Mouse (Mus musculus) heart, postnatal 10 days (tissue): ENCODE data around the gene Sirt3. TPM values are rescaled to one million over a fixed set of nuclear protein-coding genes. Genes with fewer than 3 reads are reported as not detected.
"Not testable (repeated sequence)": the region's sequence is repeated elsewhere in the genome, so short reads cannot be mapped to it uniquely, and the experiment has no call there.

Experiments used
- DNase-seq, 2 experiments: peaks; one replicate each; pipeline ENCODE4 v3.0.0; 2021
- intact Hi-C: fragments of 180-260 bp; cut with DNase I; formaldehyde crosslinking; loops from one replicate; pipeline ENCODE4 v1.15.1; 2025
- total RNA-seq, 2 experiments: library from RNA; stranded (reverse); gene quantifications; 2 replicates each; pipeline ENCODE4 v1.2.3; 2021

Sirt3 gene
- total RNA-seq, 2 experiments from 2014 or later: 53.4 to 58.2 TPM

GRCm38 (mm10) chr7:140900220-140900619, 18.1 kb upstream of the Sirt3 start, which contains the start of gene Cox8b:
Gene Cox8b, minus strand, starts transcription at chr7:140900446.
- intact Hi-C loops: no loop called here
- DNase-seq: peak; percentile 78 to 81

GRCm38 (mm10) chr7:140899121-140899520, 17.0 kb upstream of the Sirt3 start:
- intact Hi-C loops: no loop called here
- DNase-seq: peak; percentile 15 to 26

DNA sequence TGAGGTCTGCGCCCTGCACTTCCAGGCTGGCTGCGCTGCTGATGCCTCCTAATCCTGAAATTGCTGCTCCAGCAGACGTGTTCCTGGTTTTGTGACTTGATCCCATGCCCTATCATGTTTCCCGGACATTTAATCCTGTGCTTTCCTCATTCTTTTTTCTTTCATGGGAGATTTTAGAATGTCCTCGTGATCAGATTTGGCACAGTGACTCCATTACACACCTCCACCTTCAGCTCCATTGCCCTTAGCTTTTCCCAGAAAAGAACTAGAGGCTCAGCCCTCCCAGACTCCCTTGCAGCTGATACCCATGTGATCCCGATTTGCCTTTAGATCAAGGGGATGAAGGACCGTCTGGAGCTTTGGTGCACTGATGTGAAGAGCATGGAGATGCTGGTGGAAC, 15.8 kb upstream of the Sirt3 start:
- no peak for DNase-seq
- intact Hi-C loops: no loop called here

- DNase-seq: no peak
- intact Hi-C loops: no loop called here
Measured at GRCm38 (mm10) chr7:140894611-140895010, 12.5 kb upstream of the Sirt3 start.

DNA sequence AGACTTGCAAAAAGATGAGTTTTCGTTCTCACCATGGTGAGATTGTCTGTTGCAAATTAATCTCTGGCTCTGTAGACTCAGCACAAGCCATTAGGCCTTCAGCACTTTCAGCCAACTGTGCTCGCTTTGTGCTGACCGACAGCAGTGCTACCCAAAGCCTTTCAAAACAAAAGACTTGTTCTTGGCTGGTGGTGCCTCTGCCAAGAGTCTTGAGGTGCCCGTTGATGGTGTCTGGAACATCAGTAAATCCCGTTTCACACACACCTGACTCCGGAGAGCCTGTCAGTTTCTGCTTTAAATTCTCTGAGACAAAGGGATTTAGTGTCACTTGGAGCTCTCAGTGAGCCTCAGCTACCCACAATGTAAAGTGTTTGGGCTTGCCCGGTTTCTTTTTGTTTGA, 11.9 kb upstream of the Sirt3 start:
- DNase-seq: no peak

GRCm38 (mm10) chr7:140890636-140891035, 8.5 kb upstream of the Sirt3 start:
- DNase-seq, intact Hi-C loops: not testable (repeated sequence)

More for the DNA sequence above, 11.9 kb upstream of the Sirt3 start:
- intact Hi-C loops: no loop called here

DNA sequence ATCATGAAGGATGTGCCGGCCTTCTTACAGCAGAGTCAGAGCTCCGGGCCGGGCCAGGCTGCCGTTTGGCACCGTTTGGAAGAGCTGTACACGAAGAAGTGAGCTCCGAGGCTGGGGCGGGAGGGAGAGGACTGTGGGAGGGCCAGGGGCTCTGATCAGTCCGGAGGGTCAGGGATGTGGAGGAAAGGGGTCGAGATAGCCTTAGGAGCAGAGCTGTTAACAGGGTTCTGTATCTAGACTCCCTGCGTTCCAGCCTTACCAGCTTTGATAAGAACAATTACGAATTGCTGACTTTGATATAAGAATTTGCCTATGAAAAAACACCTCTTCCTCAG, 327 bp upstream of the Sirt3 start:
- DNase-seq: no peak
- intact Hi-C loops: no loop called here

DNA sequence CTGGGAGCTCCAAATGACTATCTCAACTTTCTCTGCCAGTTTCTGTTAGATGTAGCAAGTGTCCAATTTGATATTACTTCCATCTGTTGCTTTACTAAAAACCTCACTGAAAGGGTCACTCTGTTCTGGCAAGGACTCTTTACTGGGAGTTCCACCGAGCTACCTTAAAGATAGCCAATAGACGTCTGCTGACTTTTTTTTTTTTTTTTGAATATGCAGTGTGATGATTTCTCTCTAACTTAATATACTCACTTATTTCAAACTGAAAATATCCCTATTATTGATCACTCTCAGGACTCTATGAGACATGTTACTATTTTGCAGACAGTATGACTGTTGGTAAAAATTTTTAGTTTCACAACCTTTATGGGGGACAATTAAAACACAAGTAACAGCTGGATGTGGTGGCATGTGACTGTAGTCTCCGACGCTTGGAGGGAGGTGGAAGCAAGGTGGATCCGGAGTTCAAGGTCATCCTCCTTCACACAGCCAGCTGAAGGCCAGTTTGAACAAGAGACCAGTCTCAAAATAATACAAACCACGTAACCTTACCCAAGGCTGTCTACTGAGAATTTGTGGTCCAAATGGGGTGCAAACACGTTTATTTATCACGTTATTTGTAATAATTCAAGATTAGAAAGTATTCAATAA, 1.1 kb downstream of the Sirt3 start:
- intact Hi-C loops: loop anchor here (1.0 kb wide), 1 partner anchor 24 kb away; the partner anchor contains the start of gene Bet1l
- DNase-seq: peak in 1 of 2 experiments; percentile 25

DNA sequence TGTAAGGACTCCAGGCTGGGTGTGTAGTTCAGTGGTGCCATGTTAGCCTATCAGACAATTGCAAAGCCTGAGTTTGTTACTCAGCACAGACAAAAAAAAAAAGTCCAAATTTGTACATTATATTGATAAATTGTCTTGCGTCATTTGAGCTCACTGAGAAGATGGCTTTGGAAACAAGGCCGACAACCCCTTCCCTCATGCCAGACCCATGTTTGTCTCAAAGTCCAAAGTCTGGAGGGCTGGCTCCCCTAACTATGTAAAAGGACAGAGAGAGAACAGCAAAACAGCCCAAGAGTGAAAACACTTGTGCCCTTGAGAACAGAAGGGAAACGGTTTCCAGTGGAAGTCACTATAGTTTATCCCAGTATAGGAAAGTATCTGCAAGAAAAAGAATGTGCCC, 1.7 kb downstream of the Sirt3 start:
- DNase-seq: no peak
- intact Hi-C loops: no loop called here

DNA sequence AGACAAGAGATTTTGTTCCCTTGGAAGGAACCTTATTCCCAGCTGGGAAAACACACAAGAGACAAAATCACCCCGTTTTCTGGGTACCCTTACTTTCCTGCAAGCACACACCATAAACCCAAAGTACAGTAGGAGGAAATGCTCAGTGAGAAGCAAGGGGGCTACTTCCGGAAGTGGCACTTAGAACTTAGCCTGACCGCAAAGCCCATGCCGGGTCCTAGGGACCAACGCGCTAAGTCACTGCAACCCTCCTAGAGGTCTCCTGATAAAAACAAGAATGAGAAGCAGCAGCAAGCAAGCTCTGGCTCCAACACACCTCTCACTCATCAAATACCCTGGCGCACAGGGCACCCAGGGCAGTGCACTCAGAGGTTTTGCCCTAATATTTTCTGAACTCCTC, 2.8 kb downstream of the Sirt3 start:
- DNase-seq: no peak
- intact Hi-C loops: no loop called here

- intact Hi-C loops: no loop called here
Measured at GRCm38 (mm10) chr7:140877364-140877763, 4.7 kb downstream of the Sirt3 start.

GRCm38 (mm10) chr7:140874224-140874623, 7.9 kb downstream of the Sirt3 start:
- intact Hi-C loops: no loop called here
- no peak for DNase-seq

More at GRCm38 (mm10) chr7:140877364-140877763, 4.7 kb downstream of the Sirt3 start:
- no peak for DNase-seq

- no peak for DNase-seq
- intact Hi-C loops: no loop called here
Measured at GRCm38 (mm10) chr7:140864761-140865160, 17.3 kb downstream of the Sirt3 start.

- no peak for DNase-seq
- intact Hi-C loops: no loop called here
Measured at GRCm38 (mm10) chr7:140860728-140861127, 21.4 kb downstream of the Sirt3 start.

GRCm38 (mm10) chr7:140859997-140860396, 22.1 kb downstream of the Sirt3 start:
- intact Hi-C loops: loop anchor here (5.0 kb wide), 3 partner anchors 92 to 332 kb away; partner anchors contain the start of genes Hras, Ifitm5, Lrrc56 and Rnh1

DNA sequence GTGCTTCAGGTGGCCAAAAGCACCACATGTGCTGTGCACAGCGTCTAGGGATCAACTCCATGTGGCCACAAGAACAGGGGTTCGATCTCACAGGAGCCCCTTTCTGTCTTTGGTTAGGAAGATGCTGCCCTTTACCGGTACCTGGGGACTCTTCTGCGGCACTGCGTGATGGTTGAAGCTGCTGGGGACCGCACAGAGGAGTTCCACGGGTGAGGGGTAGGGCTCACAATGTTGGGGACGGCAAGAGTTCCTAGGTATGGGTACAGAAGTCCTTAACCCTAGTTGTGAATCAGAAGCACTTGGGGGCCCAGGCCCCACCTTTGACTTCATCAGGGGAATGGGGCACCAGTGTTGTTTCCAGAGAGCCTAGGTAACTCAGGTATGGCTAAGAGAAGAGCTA, 23.4 kb downstream of the Sirt3 start:
- intact Hi-C loops: loop anchor here (5.0 kb wide), 3 partner anchors 94 to 334 kb away; partner anchors contain the start of genes Hras, Ifitm5, Lrrc56 and Rnh1
- DNase-seq: no peak

More at GRCm38 (mm10) chr7:140859997-140860396, 22.1 kb downstream of the Sirt3 start:
- DNase-seq: no peak

GRCm38 (mm10) chr7:140857550-140858505, 24.3 kb downstream of the Sirt3 start, which contains the start of gene Bet1l:
Gene Bet1l, minus strand, starts transcription at chr7:140857577.
- peak; percentile 21 to 30 for DNase-seq
- intact Hi-C loops: loop anchor here (1.0 to 5.0 kb wide), 4 partner anchors 23 to 334 kb away; partner anchors contain the start of genes Hras, Ifitm5, Lrrc56 and Psmd13

DNA sequence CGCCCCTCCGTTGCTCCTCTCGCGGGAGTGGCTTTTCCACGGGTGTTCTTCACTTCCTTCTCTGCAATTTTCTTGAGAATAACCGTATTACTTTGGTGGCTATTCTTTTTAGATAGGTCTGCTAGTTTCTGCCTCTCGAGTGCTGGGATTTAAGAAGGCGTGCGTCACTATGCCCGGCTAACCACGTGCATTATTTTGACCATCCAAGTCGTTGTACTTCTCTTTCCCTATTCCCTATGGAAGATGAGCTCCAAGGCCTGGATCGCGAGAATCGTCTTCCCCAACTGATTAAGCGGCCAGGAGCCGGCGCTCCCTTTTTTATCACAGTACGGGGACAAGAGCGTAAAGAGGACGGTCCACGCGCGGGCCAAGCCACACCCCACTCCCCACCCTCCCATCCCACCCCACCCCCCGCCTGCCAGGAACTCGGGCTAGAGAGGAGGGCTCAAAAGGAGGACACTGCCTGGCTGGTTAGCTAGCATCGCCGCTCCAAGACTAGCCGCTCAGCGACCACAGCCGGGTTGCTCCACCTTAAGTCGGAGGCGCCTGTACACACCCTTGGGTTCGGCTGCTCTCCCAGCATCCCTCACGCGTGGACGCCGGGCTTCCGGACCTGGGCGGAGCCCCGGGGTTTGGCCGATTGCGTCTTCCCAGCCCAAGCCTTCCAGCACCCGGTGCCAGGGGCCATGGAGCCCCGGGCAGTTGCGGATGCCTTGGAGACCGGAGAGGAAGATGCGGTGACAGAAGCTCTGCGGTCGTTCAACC, 25.1 kb downstream of the Sirt3 start, which contains the start of gene Ric8a:
Gene Ric8a, plus strand, starts transcription at position 173 of the 765 bp plus-strand sequence.
- peak; percentile 93 to 94 for DNase-seq
- intact Hi-C loops: loop anchor here (1.0 to 5.0 kb wide), 4 partner anchors 24 to 335 kb away; partner anchors contain the start of genes Hras, Ifitm5, Lrrc56 and Psmd13

DNA sequence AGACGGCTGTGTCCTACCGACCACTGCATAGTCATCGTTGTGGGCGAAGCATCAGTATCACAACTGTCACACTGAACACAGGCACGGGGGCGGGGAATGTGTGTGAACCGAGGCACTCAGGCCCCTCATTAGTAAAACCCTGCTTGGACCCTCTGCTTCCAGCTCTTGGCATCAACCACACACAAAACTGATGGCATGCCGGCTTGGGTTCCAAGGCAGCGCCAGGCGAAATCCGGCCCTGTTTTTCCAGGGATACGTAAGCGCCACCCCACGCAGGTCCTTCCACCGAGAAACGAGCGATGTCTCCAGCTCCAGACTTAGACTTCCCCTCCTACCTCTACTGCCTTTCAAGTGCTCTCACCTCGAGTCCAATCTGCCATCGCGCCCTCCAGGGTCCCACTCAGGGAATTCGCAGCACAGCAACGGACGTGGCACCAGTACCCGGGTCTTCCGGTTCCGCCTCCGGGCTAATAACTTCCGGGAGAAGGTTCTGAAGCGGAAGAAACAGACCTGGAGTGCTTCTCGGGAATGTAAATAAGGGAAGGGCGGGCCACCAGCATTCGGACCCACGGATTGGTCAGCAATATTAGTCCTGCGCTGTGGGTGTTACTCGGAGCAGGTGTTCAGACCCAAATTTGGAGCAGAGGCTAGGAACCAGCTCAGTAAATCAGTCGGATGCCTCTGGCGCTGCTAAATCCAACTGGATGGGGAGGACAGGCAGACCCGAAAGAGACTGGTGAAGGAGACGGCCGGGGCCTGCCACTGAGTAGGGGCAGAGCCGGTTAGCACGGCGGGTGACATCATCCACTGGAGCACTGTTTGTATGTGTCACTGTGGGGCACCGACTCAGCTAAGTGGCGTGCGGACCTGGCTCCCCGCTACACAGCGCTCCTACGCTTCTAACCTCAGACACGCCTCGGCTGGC, 26.0 kb downstream of the Sirt3 start, which contains the start of gene Gm45785:
Gene Gm45785, minus strand, starts transcription at position 472 of the 925 bp plus-strand sequence.
- peak; percentile 90 to 91 for DNase-seq
- intact Hi-C loops: loop anchor here (5.0 kb wide), 3 partner anchors 96 to 336 kb away; partner anchors contain the start of genes Hras, Ifitm5, Lrrc56 and Rnh1
